Mouse (Mus musculus) adrenal gland, postnatal 25 days (tissue): Measurements from ENCODE around the gene Mpp3. TPM values are rescaled to one million over a fixed set of nuclear protein-coding genes. Genes with fewer than 3 reads are reported as not detected.

ENCODE experiments used
- total RNA-seq: library from RNA; stranded (reverse); gene quantifications from 2 replicates; pipeline ENCODE4 v1.2.3, GENCODE M21; 2021

The Mpp3 gene
- total RNA-seq, 1 experiment from 2014 or later: 12.6 TPM

Other genes with a start within 250 kb of the Mpp3 start
- gene Etv4, start 243.1 kb downstream of the Mpp3 start, total RNA-seq: 1.4 and 1.9 TPM in 2 replicates
- gene Meox1, start 134.1 kb downstream of the Mpp3 start, total RNA-seq: 4.5 and 5.0 TPM in 2 replicates
- not detected in 2 replicates for gene Sost, start 61.4 kb downstream of the Mpp3 start, total RNA-seq
- not detected in 2 replicates for gene Cfap97d1, start 44.2 kb downstream of the Mpp3 start, total RNA-seq
- 77.9 and 78.9 TPM in 2 replicates for gene Dusp3, start 41.4 kb downstream of the Mpp3 start, total RNA-seq
- 36.8 and 46.2 TPM in 2 replicates for gene Cd300lg, start 13.0 kb upstream of the Mpp3 start, total RNA-seq
- 8.7 and 11.8 TPM in 2 replicates for gene Mpp2, start 60.1 kb upstream of the Mpp3 start, total RNA-seq
- not detected in 2 replicates for gene Ppy, start 72.9 kb upstream of the Mpp3 start, total RNA-seq
- not detected in 2 replicates for gene Pyy, start 79.4 kb upstream of the Mpp3 start, total RNA-seq
- 0.27 and 1.3 TPM in 2 replicates for gene Nags, start 117.1 kb upstream of the Mpp3 start, total RNA-seq
- gene Tmem101, start 127.9 kb upstream of the Mpp3 start, total RNA-seq: 14.2 and 22.1 TPM in 2 replicates
- gene Lsm12, start 156.8 kb upstream of the Mpp3 start, total RNA-seq: 72.6 and 92.6 TPM in 2 replicates
- gene G6pc3, start 161.2 kb upstream of the Mpp3 start, total RNA-seq: 132 and 143 TPM in 2 replicates
- gene Hdac5, start 201.7 kb upstream of the Mpp3 start, total RNA-seq: 79.9 and 117 TPM in 2 replicates
- gene BC030867, start 220.4 kb upstream of the Mpp3 start, total RNA-seq: 1.3 and 1.5 TPM in 2 replicates
- gene Asb16, start 240.3 kb upstream of the Mpp3 start, total RNA-seq: 0.36 TPM in 1 of 2 replicates, not detected in the other